Mouse (Mus musculus) regulatory T cell (primary cell): ENCODE data around the gene Gm10112.

Source experiments
- in situ Hi-C: fragments of 300-600 bp; cut with MboI, MseI; formaldehyde crosslinking; loops from one replicate; pipeline ENCODE4 v1.15.1; 2025; ENCODE audit warnings: high pct_unique_total_duplicates

Gm10112 gene

DNA sequence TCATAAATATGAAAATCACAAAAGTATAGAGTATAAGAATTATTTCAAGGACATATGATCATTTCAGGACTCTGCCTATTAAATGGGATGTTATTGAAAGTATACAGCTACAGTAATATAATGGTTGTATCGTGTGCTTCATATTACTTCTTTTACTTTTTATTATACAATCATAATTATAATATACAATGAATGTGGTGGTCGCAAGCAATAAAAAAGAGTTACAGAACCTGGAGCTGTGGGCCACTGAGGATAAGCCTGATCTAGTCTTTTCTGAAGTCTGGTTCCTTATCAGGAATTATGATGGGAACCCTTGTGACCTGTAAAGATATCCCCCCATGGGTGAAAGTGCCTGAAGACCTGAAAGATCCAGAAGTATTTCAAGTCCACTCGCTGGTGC lies at the start of gene Gm10112:
Gm10112 (plus strand) TSS at position 301 of the 400 bp plus-strand sequence.
- in situ Hi-C loops = no loop called here

DNA sequence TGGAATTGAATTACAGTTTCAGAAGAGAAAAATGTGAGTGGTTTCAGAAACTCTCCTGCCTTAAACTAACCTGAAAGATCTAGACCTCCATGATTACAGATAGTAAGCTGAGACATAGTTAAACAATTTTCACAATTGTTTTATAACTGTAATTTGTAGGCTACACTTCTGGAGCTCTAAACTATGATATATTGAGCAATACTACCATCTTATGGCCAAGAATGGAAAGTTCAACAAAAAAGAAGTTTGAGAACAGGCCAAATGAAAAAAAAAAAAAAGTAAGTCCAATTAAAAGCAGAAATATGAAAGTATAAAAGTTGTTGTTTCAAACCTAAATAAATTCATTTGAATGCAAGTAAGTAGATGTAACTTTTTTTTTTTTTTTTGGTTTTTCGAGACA lies 21.4 kb downstream of the Gm10112 start:
- in situ Hi-C loops = no loop called here

DNA sequence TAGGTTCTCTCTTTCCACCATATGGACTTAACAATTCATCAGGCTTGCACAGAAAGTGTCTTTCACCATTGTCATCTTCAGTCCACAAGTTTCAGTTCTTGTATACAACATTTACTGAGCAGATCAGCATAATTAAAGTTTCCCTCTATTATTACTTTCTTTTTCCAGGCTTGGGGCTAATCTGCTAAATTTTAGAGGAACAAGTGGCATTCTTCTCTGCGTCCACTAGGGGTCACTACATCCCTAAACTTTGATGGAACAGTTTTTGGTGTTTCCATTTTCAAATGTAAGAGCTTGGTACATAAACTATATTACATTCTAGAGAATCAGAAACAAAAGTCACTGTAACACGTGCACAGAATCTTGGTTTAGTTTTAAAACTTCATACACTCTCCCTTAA lies 28.2 kb downstream of the Gm10112 start:
- in situ Hi-C loops = no loop called here

DNA sequence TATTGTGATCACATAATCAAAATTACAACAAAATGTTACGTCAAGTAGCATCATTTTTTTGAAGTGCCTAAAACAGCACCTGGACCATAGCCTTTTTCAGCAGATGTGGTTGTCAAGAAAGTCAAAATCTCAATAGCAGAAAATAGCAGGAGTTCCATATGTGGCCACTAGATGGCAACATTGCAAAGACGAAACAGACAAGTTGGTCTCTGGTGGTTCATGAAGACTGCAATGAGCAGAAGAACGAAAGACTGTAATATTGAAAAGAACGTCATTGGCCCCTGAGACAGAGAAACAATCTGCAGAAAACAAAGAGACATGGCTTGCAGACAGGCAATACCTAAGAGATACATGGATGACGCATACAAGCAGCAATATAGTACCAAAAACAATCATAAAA lies 42.1 kb downstream of the Gm10112 start:
- in situ Hi-C loops = loop anchor here (25.0 kb wide), 4 partner anchors 352 to 902 kb away; partner anchors contain the start of gene Hdx
